Mouse (Mus musculus): ENCODE results near the gene Asb4.

Asb4 gene

GRCm38 (mm10) chr6:5448396-5448795 is 65.2 kb downstream of the Asb4 start:
- no peak for DNase-seq

- no peak for DNase-seq
Measured at GRCm38 (mm10) chr6:5449878-5450277, 66.7 kb downstream of the Asb4 start.

GRCm38 (mm10) chr6:5455836-5456235 is 72.7 kb downstream of the Asb4 start:
- no peak for DNase-seq

- no peak for DNase-seq
Measured at GRCm38 (mm10) chr6:5470480-5471318, 87.5 kb downstream of the Asb4 start.

GRCm38 (mm10) chr6:5472692-5473091 is 89.5 kb downstream of the Asb4 start:
- no peak for DNase-seq

GRCm38 (mm10) chr6:5474021-5474420 is 90.8 kb downstream of the Asb4 start:
- no peak for DNase-seq

- DNase-seq: no peak
Measured at GRCm38 (mm10) chr6:5481066-5481465, 97.9 kb downstream of the Asb4 start.

GRCm38 (mm10) chr6:5482270-5482783 is 99.1 kb downstream of the Asb4 start:
- no peak for DNase-seq

All from cerebellum, adult 18-20 months (tissue).